Mouse (Mus musculus): ENCODE measurements at regions not wholly inside any gene's neighbourhood (a gene's known extent, or its start where the extent isn't known, plus 50 kb on each side); places are given as distances from the start of the nearest gene placed in this dataset.

- peak; percentile 44; the same call in 1 of the 2 replicates for ATAC-seq (ENCODE audit: low FRiP score, low read depth)
- no peaks in the 10 kb centered on the region for H3K9me3 ChIP-seq (ENCODE audit: control insufficient read depth, low read length)
- WGBS, result 18% methylated on average over 11 of the region's 11 CpGs
- H3K4me1 ChIP-seq (ENCODE audit: control insufficient read depth, insufficient read depth, low read length), result peaks cover 4% of the 10 kb centered on the region; the same call in 1 of the 2 replicates
- no peaks in the 10 kb centered on the region for H3K36me3 ChIP-seq (ENCODE audit: control insufficient read depth, insufficient read depth, low read length)
- 0 out of 2 replicates have a peak, but pooled peaks cover 3% of the 10 kb centered on the region for H3K27me3 ChIP-seq (ENCODE audit: control insufficient read depth, insufficient read depth, low read length)
- H3K4me2 ChIP-seq (replicated peaks; ENCODE audit: low read depth, low read length, severe bottlenecking), result no peak overlapping the region
- TF ChIP-seq POLR2A (IDR thresholded peaks at IDR 0.05; ENCODE audit: borderline replicate concordance, extremely low read depth, insufficient read depth, insufficient read length), result no peak
- H3K9ac ChIP-seq (ENCODE audit: low read depth, low read length, severe bottlenecking), result no peak overlapping the region
- no peak overlapping the region for H3K27ac ChIP-seq (replicated peaks; ENCODE audit: low read depth, low read length)
- no peak for DNase-seq (ENCODE audit: low spot score)
- H3K4me3 ChIP-seq (replicated peaks; ENCODE audit: low read length), result no peak overlapping the region
Observed at GRCm38 (mm10) chr7:68444426-68445095, 170.9 kb downstream of the Fam169b start.

DNA sequence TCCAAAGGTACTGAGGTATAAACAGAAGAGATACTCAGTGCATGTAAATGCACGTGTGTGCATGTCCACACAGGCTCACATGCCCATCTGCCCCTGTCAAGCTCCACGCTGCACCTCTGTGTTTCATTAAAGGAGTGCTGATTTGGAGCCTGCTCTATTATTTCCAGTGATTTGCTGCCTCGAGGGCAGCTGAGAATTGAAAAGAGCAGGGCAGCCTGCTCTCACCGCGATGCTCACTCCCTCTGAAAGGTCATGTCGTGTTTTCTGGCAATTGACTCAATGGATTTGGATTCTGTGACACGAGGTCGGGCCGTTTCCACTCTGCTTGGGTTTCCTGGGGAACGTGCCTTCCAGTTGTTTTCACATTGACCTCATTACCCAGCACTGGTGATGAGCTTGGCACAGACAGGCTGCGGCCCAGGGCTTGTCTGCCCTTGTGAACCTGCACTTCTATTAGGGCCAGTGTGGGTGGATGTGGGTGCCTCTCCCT lies 167.1 kb downstream of the Fam169b start:
- no peak for TF ChIP-seq POLR2A (IDR thresholded peaks at IDR 0.05; ENCODE audit: borderline replicate concordance, extremely low read depth, insufficient read depth, insufficient read length)

GRCm38 (mm10) chr7:68428946-68429345 lies 155.3 kb downstream of the Fam169b start:
- 79% methylated on average over 4 of the region's 4 CpGs for WGBS
- H3K27ac ChIP-seq (replicated peaks; ENCODE audit: low read depth, low read length), result no peak overlapping the region
- no peaks in the 10 kb centered on the region for H3K27me3 ChIP-seq (ENCODE audit: control insufficient read depth, insufficient read depth, low read length)

More for the DNA sequence above, 167.1 kb downstream of the Fam169b start:
- DNase-seq (ENCODE audit: low spot score) (no peak), ATAC-seq (ENCODE audit: low FRiP score, low read depth) (no peak)
- Histone ChIP-seq H3K9me3 (ENCODE audit: control insufficient read depth, low read length) (no peaks in the 10 kb centered on the region), H3K9ac (ENCODE audit: low read depth, low read length, severe bottlenecking) (no peak overlapping the region), H3K27me3 (ENCODE audit: control insufficient read depth, insufficient read depth, low read length) (0 out of 2 replicates have a peak, but pooled peaks cover 3% of the 10 kb centered on the region), H3K4me1 (ENCODE audit: control insufficient read depth, insufficient read depth, low read length) (no peaks in the 10 kb centered on the region; the same call in 1 of the 2 replicates), H3K36me3 (ENCODE audit: control insufficient read depth, insufficient read depth, low read length) (no peaks in the 10 kb centered on the region), H3K4me3 (replicated peaks; ENCODE audit: low read length) (no peak overlapping the region), H3K27ac (replicated peaks; ENCODE audit: low read depth, low read length) (no peak overlapping the region), H3K4me2 (replicated peaks; ENCODE audit: low read depth, low read length, severe bottlenecking) (no peak overlapping the region)
- 19% methylated on average over 11 of the region's 11 CpGs for WGBS

DNA sequence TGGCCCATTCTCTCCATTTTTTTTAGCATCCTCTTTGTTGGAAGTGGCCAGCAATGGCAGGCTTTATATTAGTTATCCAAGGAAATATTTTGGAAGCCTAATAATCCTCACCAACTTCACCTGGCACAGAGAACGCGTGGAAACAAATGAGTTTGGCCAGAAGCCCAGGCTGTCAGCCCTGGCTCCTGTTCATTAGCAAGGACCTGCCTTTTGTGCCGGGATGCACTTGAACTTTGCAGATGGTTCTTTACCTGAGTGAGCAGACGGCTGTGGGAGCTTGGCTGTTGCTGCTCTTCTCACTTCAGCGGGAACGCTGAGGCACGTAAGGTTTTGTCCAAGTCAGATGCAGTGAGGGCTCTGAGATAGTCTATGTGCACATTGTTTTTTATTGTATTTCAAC lies 142.3 kb downstream of the Fam169b start:
- no peaks in the 10 kb centered on the region for H3K9me3 ChIP-seq (ENCODE audit: control insufficient read depth, low read length)
- no peak overlapping the region for H3K27ac ChIP-seq (replicated peaks; ENCODE audit: low read depth, low read length)
- DNase-seq (ENCODE audit: low spot score) (no peak), ATAC-seq (ENCODE audit: low FRiP score, low read depth) (no peak)
- H3K4me2 ChIP-seq (replicated peaks; ENCODE audit: low read depth, low read length, severe bottlenecking), result no peak overlapping the region
- WGBS, result 57% methylated on average over 7 of the region's 7 CpGs
- TF ChIP-seq POLR2A (IDR thresholded peaks at IDR 0.05; ENCODE audit: borderline replicate concordance, extremely low read depth, insufficient read depth, insufficient read length), result no peak
- H3K4me3 ChIP-seq (replicated peaks; ENCODE audit: low read length), result no peak overlapping the region
- no peaks in the 10 kb centered on the region for H3K36me3 ChIP-seq (ENCODE audit: control insufficient read depth, insufficient read depth, low read length)
- H3K27me3 ChIP-seq (ENCODE audit: control insufficient read depth, insufficient read depth, low read length), result no peaks in the 10 kb centered on the region
- H3K9ac ChIP-seq (ENCODE audit: low read depth, low read length, severe bottlenecking), result no peak overlapping the region
- H3K4me1 ChIP-seq (ENCODE audit: control insufficient read depth, insufficient read depth, low read length), result 0 out of 2 replicates have a peak, but pooled peaks cover 3% of the 10 kb centered on the region

More at GRCm38 (mm10) chr7:68428946-68429345, 155.3 kb downstream of the Fam169b start:
- TF ChIP-seq POLR2A (IDR thresholded peaks at IDR 0.05; ENCODE audit: borderline replicate concordance, extremely low read depth, insufficient read depth, insufficient read length), result no peak
- ATAC-seq (ENCODE audit: low FRiP score, low read depth) (no peak), DNase-seq (ENCODE audit: low spot score) (no peak)
- no peak overlapping the region for H3K9ac ChIP-seq (ENCODE audit: low read depth, low read length, severe bottlenecking)
- H3K36me3 ChIP-seq (ENCODE audit: control insufficient read depth, insufficient read depth, low read length), result no peaks in the 10 kb centered on the region
- no peaks in the 10 kb centered on the region for H3K4me1 ChIP-seq (ENCODE audit: control insufficient read depth, insufficient read depth, low read length)
- no peak overlapping the region for H3K4me2 ChIP-seq (replicated peaks; ENCODE audit: low read depth, low read length, severe bottlenecking)
- H3K4me3 ChIP-seq (replicated peaks; ENCODE audit: low read length), result no peak overlapping the region
- H3K9me3 ChIP-seq (ENCODE audit: control insufficient read depth, low read length), result no peaks in the 10 kb centered on the region

GRCm38 (mm10) chr7:68412786-68413185 lies 139.1 kb downstream of the Fam169b start:
- H3K4me1 ChIP-seq (ENCODE audit: control insufficient read depth, insufficient read depth, low read length), result peaks cover 10% of the 10 kb centered on the region
- no peak overlapping the region for H3K4me3 ChIP-seq (replicated peaks; ENCODE audit: low read length)
- no peaks in the 10 kb centered on the region for H3K27me3 ChIP-seq (ENCODE audit: control insufficient read depth, insufficient read depth, low read length)
- no peak for TF ChIP-seq POLR2A (IDR thresholded peaks at IDR 0.05; ENCODE audit: borderline replicate concordance, extremely low read depth, insufficient read depth, insufficient read length)
- ATAC-seq (ENCODE audit: low FRiP score, low read depth) (peak; percentile 73), DNase-seq (ENCODE audit: low spot score) (peak; percentile 9)
- no peaks in the 10 kb centered on the region for H3K36me3 ChIP-seq (ENCODE audit: control insufficient read depth, insufficient read depth, low read length)
- H3K4me2 ChIP-seq (replicated peaks; ENCODE audit: low read depth, low read length, severe bottlenecking), result no peak overlapping the region
- H3K27ac ChIP-seq (replicated peaks; ENCODE audit: low read depth, low read length), result no peak overlapping the region
- 49% methylated on average over 1 of the region's 1 CpGs for WGBS
- no peaks in the 10 kb centered on the region for H3K9me3 ChIP-seq (ENCODE audit: control insufficient read depth, low read length)
- H3K9ac ChIP-seq (ENCODE audit: low read depth, low read length, severe bottlenecking), result no peak overlapping the region
